Mouse (Mus musculus) kidney, embryonic 14.5 days (tissue): ENCODE measurements around the gene Rnf151. TPM values are rescaled to one million over a fixed set of nuclear protein-coding genes. Genes with fewer than 3 reads are reported as not detected.
A peak's percentile ranks its signal among the peaks of the same experiment; 100 is the strongest.
"Not testable (repeated sequence)": the region's sequence is repeated elsewhere in the genome, so short reads cannot be mapped to it uniquely, and the experiment has no call there.

Source experiments
- ATAC-seq: fragments of 200-750 bp; cut with Nextera tagmentation; 2 replicates; pipeline ENCODE4 v1.8.0; 2017; ENCODE audit warnings: moderate number of reproducible peaks, mild to moderate bottlenecking, moderate TSS enrichment, moderate library complexity; ENCODE audit not compliant: low FRiP score, low TSS enrichment
- H3K27ac ChIP-seq: fragments of 300-500 bp; sonication (generic); 2 replicates; pipeline ENCODE4 v1.5.1; 2014; ENCODE audit warnings: low read depth, mild to moderate bottlenecking, low read length, moderate library complexity, mixed read lengths
- H3K27me3 ChIP-seq: fragments of 300-500 bp; sonication (generic); 2 replicates; pipeline ENCODE4 v1.6.1; 2014; ENCODE audit warnings: mild to moderate bottlenecking, low read length; ENCODE audit not compliant: control insufficient read depth, insufficient read depth
- H3K36me3 ChIP-seq: fragments of 300-500 bp; sonication (generic); 2 replicates; pipeline ENCODE4 v1.6.1; 2014; ENCODE audit warnings: low read length, mixed read lengths; ENCODE audit not compliant: control insufficient read depth, insufficient read depth
- H3K4me1 ChIP-seq: fragments of 300-500 bp; sonication (generic); 2 replicates; pipeline ENCODE4 v1.6.1; 2014; ENCODE audit warnings: low read length, mixed read lengths; ENCODE audit not compliant: control insufficient read depth, insufficient read depth
- H3K4me2 ChIP-seq: fragments of 300-500 bp; sonication (generic); replicated peaks from 2 replicates; pipeline ENCODE4 v1.6.1; 2014; ENCODE audit warnings: low read depth, mild to moderate bottlenecking, low read length
- H3K4me3 ChIP-seq: fragments of 300-500 bp; sonication (generic); 2 replicates; pipeline ENCODE4 v1.5.1; 2014; ENCODE audit warnings: mild to moderate bottlenecking, low read length
- H3K9ac ChIP-seq: fragments of 300-500 bp; sonication (generic); 2 replicates; pipeline ENCODE4 v1.6.1; 2014; ENCODE audit warnings: low read depth, mild to moderate bottlenecking, low read length, moderate library complexity
- H3K9me3 ChIP-seq: fragments of 300-500 bp; sonication (generic); 2 replicates; pipeline ENCODE4 v1.6.1; 2016; ENCODE audit warnings: low read length; ENCODE audit not compliant: control insufficient read depth
- WGBS: fragments of 180-500 bp; shearing (Covaris S2); extraction: QIAGEN DNeasy Blood & Tissue Kit; methylation state at CpG from one replicate; pipeline ENCODE4 v1.1.7; 2014; 5-methylcytosine and 5-hydroxymethylcytosine counted together
- polyA plus RNA-seq: library from polyadenylated mRNA; unstranded; fragments of >200 nt; fragmentation: Nextera tagmentation; extraction: Ambion mirVana; gene quantifications from 2 replicates; pipeline ENCODE4 v1.2.1, GENCODE M21; 2014

Rnf151 gene
- polyA plus RNA-seq, 1 experiment from 2014 or later: 0.62 TPM

- not testable (repeated sequence) for H3K27ac ChIP-seq, H3K9me3 ChIP-seq, H3K4me1 ChIP-seq, ATAC-seq, H3K27me3 ChIP-seq
- H3K4me2 ChIP-seq: peak overlapping the region; percentile 44
- peak overlapping the region; percentile 93; the same call in 1 of the 2 replicates for H3K9ac ChIP-seq
- WGBS: 66% methylated on average over 5 of the region's 5 CpGs
- peak overlapping the region; percentile 90 for H3K4me3 ChIP-seq
- peaks cover 30% of the 10 kb centered on the region for H3K36me3 ChIP-seq
Observed at GRCm38 (mm10) chr17:24718938-24719337, 1.1 kb upstream of the Rnf151 start.

- Histone ChIP-seq H3K9me3 (no peaks in the 10 kb centered on the region), H3K27me3 (no peaks in the 10 kb centered on the region), H3K4me1 (no peaks in the 10 kb centered on the region), H3K27ac (no peak overlapping the region), H3K36me3 (peaks cover 15% of the 10 kb centered on the region), H3K4me3 (no peak overlapping the region), H3K9ac (no peak overlapping the region), H3K4me2 (no peak overlapping the region)
- 96% methylated on average over 15 of the region's 15 CpGs for WGBS
- no peak for ATAC-seq
Observed at GRCm38 (mm10) chr17:24716166-24716682, 1.6 kb downstream of the Rnf151 start.

DNA sequence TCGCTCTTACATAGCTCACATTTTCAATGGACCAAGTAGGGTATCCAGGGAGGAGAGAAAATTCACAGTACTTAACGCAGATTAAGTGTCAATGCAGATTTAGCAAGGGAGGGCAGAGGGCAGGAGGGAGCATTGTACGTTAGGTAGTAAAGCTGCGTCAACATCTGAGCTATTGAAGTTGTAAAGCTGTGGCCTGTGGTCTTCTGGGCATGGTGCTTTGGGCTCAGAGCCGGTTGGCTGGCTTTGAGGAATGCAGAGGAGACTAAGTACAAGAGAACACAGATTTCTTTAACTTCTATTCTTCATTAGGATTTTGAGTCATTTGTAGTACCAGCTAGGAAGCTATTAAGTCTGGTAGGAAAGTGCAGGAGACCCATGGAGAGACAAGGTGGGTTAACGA lies 2.3 kb downstream of the Rnf151 start:
- WGBS: 48% methylated on average over 6 of the region's 6 CpGs
- Histone ChIP-seq H3K4me1 (no peaks in the 10 kb centered on the region), H3K9ac (no peak overlapping the region), H3K4me2 (no peak overlapping the region), H3K27ac (no peak overlapping the region), H3K9me3 (no peaks in the 10 kb centered on the region), H3K27me3 (no peaks in the 10 kb centered on the region), H3K36me3 (peaks cover 10% of the 10 kb centered on the region; the same call in 1 of the 2 replicates), H3K4me3 (no peak overlapping the region)
- ATAC-seq: no peak

DNA sequence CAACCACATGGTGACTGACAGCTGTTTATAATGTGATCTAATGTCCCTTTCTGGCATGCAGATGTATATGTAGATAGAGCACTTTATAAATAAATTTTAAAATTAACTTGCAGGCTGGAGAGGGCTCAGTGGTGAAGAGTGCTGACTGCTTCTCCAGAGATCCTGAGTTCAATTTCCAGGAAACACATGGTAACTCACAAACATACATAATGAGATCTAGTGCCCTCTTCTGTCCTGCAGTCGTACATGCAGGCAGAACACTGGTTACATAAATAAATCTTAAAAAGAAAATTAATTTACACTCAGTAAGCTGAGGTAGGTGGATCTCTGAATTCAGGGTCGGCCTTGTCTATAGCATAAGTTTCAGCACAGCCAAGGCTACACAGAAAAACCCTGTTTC lies 9.2 kb downstream of the Rnf151 start:
- no peak for ATAC-seq
- Histone ChIP-seq H3K4me2 (no peak overlapping the region), H3K27me3 (no peaks in the 10 kb centered on the region), H3K27ac (no peak overlapping the region), H3K9me3 (no peaks in the 10 kb centered on the region), H3K9ac (no peak overlapping the region), H3K4me3 (no peak overlapping the region), H3K4me1 (peaks cover 9% of the 10 kb centered on the region; the same call in 1 of the 2 replicates), H3K36me3 (peaks cover 17% of the 10 kb centered on the region)
- 39% methylated on average over 2 of the region's 2 CpGs for WGBS

GRCm38 (mm10) chr17:24707801-24708425 lies 9.9 kb downstream of the Rnf151 start:
- 0 out of 2 replicates have a peak, but pooled peaks have one; percentile 36 for ATAC-seq
- Histone ChIP-seq H3K4me1 (peaks cover 9% of the 10 kb centered on the region; the same call in 1 of the 2 replicates), H3K9me3 (no peaks in the 10 kb centered on the region), H3K27ac (peak overlapping the region; percentile 0), H3K36me3 (peaks cover 22% of the 10 kb centered on the region), H3K4me3 (peak overlapping the region; percentile 68), H3K4me2 (peak overlapping the region; percentile 75), H3K27me3 (no peaks in the 10 kb centered on the region), H3K9ac (peak overlapping the region; percentile 70)
- 5% methylated on average over 24 of the region's 24 CpGs for WGBS

DNA sequence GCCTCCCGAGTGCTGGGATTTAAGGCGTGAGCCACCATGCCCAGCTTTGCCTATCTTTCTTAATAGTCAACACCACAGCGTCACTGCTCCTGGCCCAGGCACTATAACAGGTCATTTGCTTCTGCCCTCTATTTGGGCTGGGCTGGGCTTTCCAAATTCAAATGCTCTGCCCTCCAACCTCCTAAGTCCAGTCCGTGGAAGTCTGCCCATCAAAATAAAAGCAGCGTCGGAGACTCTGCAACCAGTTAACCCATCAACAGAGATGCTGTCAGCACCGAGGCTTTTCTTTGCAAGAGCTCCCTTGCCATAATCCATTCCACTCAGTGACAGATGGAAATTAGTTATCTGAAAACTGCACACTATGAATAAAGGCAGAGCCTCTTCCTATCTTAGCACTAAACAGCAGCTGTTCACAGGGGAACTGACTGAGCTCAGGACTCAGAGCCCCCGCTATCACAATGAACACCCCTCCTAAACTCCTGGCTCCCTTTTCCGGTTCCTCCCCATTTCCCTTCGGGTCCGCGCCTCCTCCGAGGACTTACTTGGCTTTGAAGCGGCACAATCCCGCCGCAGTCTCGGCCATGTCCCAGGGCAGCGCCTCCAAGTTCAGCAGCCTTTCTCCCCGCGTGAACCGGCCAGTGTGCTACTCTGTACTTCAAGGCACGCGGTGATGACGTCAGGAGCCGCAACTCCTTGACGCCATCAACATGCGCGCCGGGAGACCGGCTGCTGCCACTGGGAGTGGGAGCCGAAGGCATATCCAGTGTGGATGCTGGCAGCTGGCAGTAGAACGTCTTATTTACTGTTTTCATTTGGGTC lies 10.7 kb downstream of the Rnf151 start, which contains the start of gene Tbl3:
Tbl3 (minus strand) TSS at position 679 of the 819 bp plus-strand sequence.
- H3K27ac ChIP-seq: peak within 1 kb of the TSS; percentile 80
- 4% methylated on average over 32 of the region's 32 CpGs for WGBS

DNA sequence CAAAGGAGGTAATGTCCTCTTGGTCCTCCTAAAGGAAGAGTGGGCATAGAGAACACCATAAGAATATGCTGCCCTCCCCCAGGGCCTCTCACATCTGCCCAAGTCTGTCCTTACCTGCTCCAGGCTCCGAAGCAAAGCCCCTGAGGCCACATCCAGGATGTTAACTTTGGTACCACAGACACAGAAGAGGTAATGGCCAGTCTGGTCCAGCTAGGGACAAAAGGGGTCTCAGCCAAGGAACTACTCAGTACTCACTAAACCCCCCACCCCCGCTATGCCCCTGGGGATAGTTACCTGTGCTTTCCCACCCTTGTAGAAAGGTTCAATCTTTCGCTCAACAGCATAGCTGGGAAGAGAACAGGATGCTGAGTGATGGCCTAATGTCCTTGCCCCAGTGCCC lies 12.0 kb downstream of the Rnf151 start:
- H3K27me3 ChIP-seq: no peaks in the 10 kb centered on the region
- no peak overlapping the region; the same call in 1 of the 2 replicates for H3K9ac ChIP-seq
- no peak for ATAC-seq
- WGBS: 91% methylated on average over 3 of the region's 3 CpGs
- no peak overlapping the region for H3K27ac ChIP-seq
- peaks cover 43% of the 10 kb centered on the region for H3K36me3 ChIP-seq
- H3K4me2 ChIP-seq: no peak overlapping the region
- peaks cover 9% of the 10 kb centered on the region; the same call in 1 of the 2 replicates for H3K4me1 ChIP-seq
- H3K4me3 ChIP-seq: no peak overlapping the region
- H3K9me3 ChIP-seq: no peaks in the 10 kb centered on the region

More for the DNA sequence above, 10.7 kb downstream of the Rnf151 start, which contains the start of gene Tbl3:
- Histone ChIP-seq H3K9ac (peak within 1 kb of the TSS; percentile 70), H3K4me2 (peak within 1 kb of the TSS; percentile 75), H3K27me3 (no peaks in the 10 kb centered on the region), H3K36me3 (peaks cover 29% of the 10 kb centered on the region), H3K9me3 (no peaks in the 10 kb centered on the region), H3K4me1 (peaks cover 9% of the 10 kb centered on the region; the same call in 1 of the 2 replicates), H3K4me3 (peak within 1 kb of the TSS; percentile 68)
- ATAC-seq: peak; percentile 81

GRCm38 (mm10) chr17:24701251-24701650 lies 16.6 kb downstream of the Rnf151 start:
- Histone ChIP-seq H3K36me3 (peaks cover 59% of the 10 kb centered on the region), H3K27me3 (no peaks in the 10 kb centered on the region), H3K9me3 (no peaks in the 10 kb centered on the region), H3K27ac (no peak overlapping the region), H3K9ac (no peak overlapping the region), H3K4me3 (no peak overlapping the region), H3K4me2 (no peak overlapping the region), H3K4me1 (peaks cover 10% of the 10 kb centered on the region; the same call in 1 of the 2 replicates)
- 89% methylated on average over 9 of the region's 9 CpGs for WGBS
- ATAC-seq: no peak
